In the genomic region with DNA sequence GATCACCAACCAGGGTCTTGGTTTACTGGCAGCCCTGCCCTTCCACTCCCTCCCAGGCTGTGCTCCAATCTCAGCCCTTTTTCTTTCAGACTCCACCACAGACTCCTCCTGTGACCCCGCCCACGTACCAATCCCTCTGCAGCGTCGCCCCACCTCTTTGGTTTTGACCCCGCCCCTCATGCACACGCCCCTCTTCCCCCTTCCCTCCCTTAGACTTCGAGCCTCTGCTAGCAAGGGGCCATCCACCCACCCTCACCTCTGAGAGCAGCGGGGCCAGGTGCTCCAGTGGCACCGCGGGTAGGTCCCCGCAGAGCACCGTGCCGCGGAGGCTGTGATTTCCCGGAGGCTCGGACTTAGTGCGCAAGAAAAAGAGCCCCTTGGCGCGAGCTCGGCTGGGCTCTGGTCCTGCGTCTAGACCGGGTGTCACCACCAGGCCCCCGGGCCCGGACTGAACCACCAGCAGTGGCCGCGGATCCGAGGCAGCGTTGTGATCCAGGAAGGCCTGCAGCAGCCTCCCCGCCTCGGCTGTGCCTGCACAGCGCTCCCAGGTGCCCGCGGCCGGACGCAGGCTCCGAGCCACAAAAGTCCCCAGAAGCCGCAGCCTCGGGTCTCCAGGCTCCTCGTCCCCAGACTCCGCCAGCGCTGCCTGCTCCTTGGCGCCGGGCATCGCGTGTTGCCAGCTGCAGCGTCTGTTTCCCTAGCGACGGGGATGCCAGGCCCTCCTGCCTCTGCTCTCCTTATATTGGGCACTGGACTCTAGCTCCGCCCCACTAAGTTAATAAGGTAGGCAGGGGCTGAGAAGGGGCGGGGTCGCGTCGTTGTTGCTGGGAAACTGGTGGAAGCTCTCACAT, we compare ENCODE assay signal across 9 mouse cellular contexts. TPM values are rescaled to one million over a fixed set of nuclear protein-coding genes. Genes with fewer than 3 reads are reported as not detected.
DNase-seq lines count a peak whose midpoint lies in the region; ATAC-seq lines count a peak whose summit lies in the region.
"Had no signal": no experiment of that assay in that cellular context is flagged by ENCODE, and none has a peak within 500 bp of the region (broad histone marks: within the 10 kb centered on the region; RNA-seq: fewer than 3 reads in every experiment).

A gene (minus strand): TSS at position 751 of the 851 bp plus-strand sequence.

- peaks cover 10% of the 10 kb centered on the region; the same call in 1 of the 2 replicates for H3K27me3 ChIP-seq in liver, embryonic 13.5 days
- no peaks in the 10 kb centered on the region for H3K27me3 ChIP-seq in neural tube, embryonic 14.5 days (ENCODE audit: control insufficient read depth, insufficient read depth, low read length)

- H3K4me2 ChIP-seq in liver, embryonic 13.5 days: peak within 1 kb of the TSS; percentile 64
- peak within 1 kb of the TSS; percentile 93 for H3K4me2 ChIP-seq in neural tube, embryonic 14.5 days (ENCODE audit: low read depth, low read length)

- no peak within 1 kb of the TSS for H3K9ac ChIP-seq in liver, embryonic 13.5 days
- peak within 1 kb of the TSS; percentile 62 for H3K9ac ChIP-seq in neural tube, embryonic 14.5 days (replicated peaks; ENCODE audit: low read depth, low read length)

- H3K36me3 ChIP-seq in liver, embryonic 13.5 days: no peaks in the 10 kb centered on the region
- no peaks in the 10 kb centered on the region for H3K36me3 ChIP-seq in neural tube, embryonic 14.5 days (ENCODE audit: control insufficient read depth, insufficient read depth, low read length)

- H3K4me1 ChIP-seq in liver, embryonic 13.5 days (replicated peaks): no peaks in the 10 kb centered on the region
- H3K4me1 ChIP-seq in neural tube, embryonic 14.5 days (ENCODE audit: control insufficient read depth, insufficient read depth, low read length): no peaks in the 10 kb centered on the region

- 1% methylated on average over 52 of the region's 53 CpGs for WGBS in liver, embryonic 13.5 days (ENCODE audit: insufficient replicate concordance)
- WGBS in neural tube, embryonic 14.5 days: under 1% methylated on average over 53 of the region's 53 CpGs

- no peaks in the 10 kb centered on the region for H3K9me3 ChIP-seq in liver, embryonic 13.5 days (replicated peaks)
- no peaks in the 10 kb centered on the region for H3K9me3 ChIP-seq in neural tube, embryonic 14.5 days (ENCODE audit: control insufficient read depth, low read length)

- ATAC-seq in frontal cortex, adult (ENCODE audit: low TSS enrichment): peak; percentile 96
- ATAC-seq in liver, embryonic 13.5 days (ENCODE audit: low read depth): peak; percentile 48
- ATAC-seq in neural tube, embryonic 14.5 days (ENCODE audit: low read depth): peak; percentile 98

- DNase-seq in Muller cell, postnatal 12 days (ENCODE audit: inconsistent ontology term): peak; percentile 93
- peak; percentile 33 for DNase-seq in cerebellum, adult 9-10 months
- DNase-seq in heart, postnatal 25 days (ENCODE audit: low spot score): peak; percentile 8
- DNase-seq in layer of hippocampus, adult 11-12 months (ENCODE audit: low spot score): peak; percentile 91
- DNase-seq in liver, embryonic 13.5 days: peak; percentile 1
- DNase-seq in urinary bladder, postnatal 10 days (ENCODE audit: low spot score): peak; percentile 12

- H3K27ac ChIP-seq in liver, embryonic 13.5 days: no peak within 1 kb of the TSS
- H3K27ac ChIP-seq in neural tube, embryonic 14.5 days (ENCODE audit: low read depth, low read length): peak within 1 kb of the TSS; percentile 69

- intact Hi-C loops in heart, postnatal 25 days (cut with DNase I): no loop called here

- H3K4me3 ChIP-seq in liver, embryonic 13.5 days (replicated peaks): peak within 1 kb of the TSS; percentile 41
- H3K4me3 ChIP-seq in neural tube, embryonic 14.5 days (ENCODE audit: low read depth, low read length): peak within 1 kb of the TSS; percentile 58

RNA-seq across cellular contexts. Expression of the gene that starts here (rescaled TPM):
- total RNA-seq in heart, postnatal 25 days (2021): not detected
- polyA plus RNA-seq in liver, embryonic 13.5 days (2015; fragmentation: Nextera tagmentation; extraction: Ambion mirVana): not detected in 2 replicates
- 2.4 and 3.4 TPM in 2 replicates for polyA plus RNA-seq in neural tube, embryonic 14.5 days (2014; fragmentation: Nextera tagmentation; extraction: Ambion mirVana)
- total RNA-seq: MEL had no signal

Comparison
In these comparisons a context has a peak if more than half of its experiments do, and no peak if none do; other contexts are left out.
1. Peak in DNase-seq in heart, postnatal 25 days; RNA of the gene not detected or under 1 TPM.
2. Peak in DNase-seq, ATAC-seq, H3K4me3 ChIP-seq and H3K4me2 ChIP-seq in liver, embryonic 13.5 days; RNA of the gene not detected or under 1 TPM.
3. DNase-seq: peak in every context shown above with its lines; median percentile 93 in Muller cell, postnatal 12 days; 91 in layer of hippocampus, adult 11-12 months; 33 in cerebellum, adult 9-10 months; 12 in urinary bladder, postnatal 10 days; 8 in heart, postnatal 25 days; 1 in liver, embryonic 13.5 days.
4. ATAC-seq: peak in every context shown above with its lines; median percentile 98 in neural tube, embryonic 14.5 days; 96 in frontal cortex, adult; 48 in liver, embryonic 13.5 days.